Mouse (Mus musculus) lung, embryonic 16.5 days (tissue): ENCODE results near the gene Dennd5b. TPM values are rescaled to one million over a fixed set of nuclear protein-coding genes. Genes with fewer than 3 reads are reported as not detected.
A peak's percentile ranks its signal among the peaks of the same experiment; 100 is the strongest.

Source experiments
- ATAC-seq: fragments of 200-750 bp; cut with Nextera tagmentation; 2 replicates; pipeline ENCODE4 v1.8.0; 2017; ENCODE audit warnings: low read depth, mild to moderate bottlenecking, moderate library complexity
- H3K27ac ChIP-seq: fragments of 300-500 bp; sonication (generic); 2 replicates; pipeline ENCODE4 v1.5.1; 2014; ENCODE audit warnings: mild to moderate bottlenecking, control low read depth, low read length
- H3K27me3 ChIP-seq: fragments of 300-500 bp; sonication (generic); 2 replicates; pipeline ENCODE4 v1.6.1; 2014; ENCODE audit warnings: low read depth, low read length, mixed read lengths; ENCODE audit not compliant: control insufficient read depth, insufficient read depth
- H3K36me3 ChIP-seq: fragments of 300-500 bp; sonication (generic); 2 replicates; pipeline ENCODE4 v1.6.1; 2014; ENCODE audit warnings: low read length; ENCODE audit not compliant: control insufficient read depth, insufficient read depth
- H3K4me1 ChIP-seq: fragments of 300-500 bp; sonication (generic); replicated peaks from 2 replicates; pipeline ENCODE4 v1.6.1; 2014; ENCODE audit warnings: low read length, mixed read lengths; ENCODE audit not compliant: control insufficient read depth, insufficient read depth
- H3K4me2 ChIP-seq: fragments of 300-500 bp; sonication (generic); 2 replicates; pipeline ENCODE4 v1.6.1; 2014; ENCODE audit warnings: low read depth, low read length, control low read depth
- H3K4me3 ChIP-seq: fragments of 300-500 bp; sonication (generic); 2 replicates; pipeline ENCODE4 v1.5.1; 2014; ENCODE audit warnings: mild to moderate bottlenecking, low read length, control low read depth
- H3K9ac ChIP-seq: fragments of 300-500 bp; sonication (generic); 2 replicates; pipeline ENCODE4 v1.6.1; 2014; ENCODE audit warnings: low read length, control low read depth
- H3K9me3 ChIP-seq: fragments of 300-500 bp; sonication (generic); 2 replicates; pipeline ENCODE4 v1.6.1; 2016; ENCODE audit warnings: low read length; ENCODE audit not compliant: control insufficient read depth
- WGBS: fragments of 180-500 bp; shearing (Covaris S2); extraction: QIAGEN DNeasy Blood & Tissue Kit; methylation state at CpG from one replicate; pipeline ENCODE4 v1.1.7; 2014; 5-methylcytosine and 5-hydroxymethylcytosine counted together
- polyA plus RNA-seq: library from polyadenylated mRNA; unstranded; fragments of >200 nt; fragmentation: Nextera tagmentation; extraction: Ambion mirVana; gene quantifications from 2 replicates; pipeline ENCODE4 v1.2.1, GENCODE M21; 2015

Gene Dennd5b
- polyA plus RNA-seq, 1 experiment from 2014 or later, result 5.3 TPM

DNA sequence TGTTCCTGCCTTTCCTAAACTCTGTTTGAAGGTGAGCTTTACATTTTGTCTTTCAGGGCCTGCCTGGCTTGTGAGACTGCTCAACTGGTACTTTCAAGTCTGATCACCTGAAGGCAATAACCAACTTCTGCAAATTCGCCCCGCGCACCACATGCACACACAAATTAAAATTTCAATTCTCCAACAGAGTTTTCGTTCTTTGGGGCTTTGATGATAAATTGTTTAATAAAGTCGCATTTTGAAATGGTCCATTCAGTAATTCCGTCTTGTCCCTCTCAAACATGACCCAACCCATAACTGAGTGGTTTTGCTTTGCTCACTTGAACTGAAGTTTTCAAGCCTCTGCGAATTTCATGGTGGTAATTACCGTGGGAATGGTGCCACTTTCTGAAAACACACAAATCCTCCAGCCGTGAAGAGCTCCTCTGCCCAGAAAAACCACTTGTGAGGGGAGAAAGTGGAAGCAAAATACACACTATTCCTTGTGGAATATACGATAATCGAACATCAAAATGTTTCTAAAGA lies 154.5 kb downstream of the Dennd5b start:
- Histone ChIP-seq H3K36me3 (0 out of 2 replicates have a peak, but pooled peaks cover 2% of the 10 kb centered on the region), H3K9me3 (no peaks in the 10 kb centered on the region), H3K4me1 (peaks cover 8% of the 10 kb centered on the region; the same call in 1 of the 2 replicates), H3K27ac (peak overlapping the region; percentile 92), H3K27me3 (no peaks in the 10 kb centered on the region), H3K4me2 (peak overlapping the region; percentile 87), H3K4me3 (peak overlapping the region; percentile 94), H3K9ac (peak overlapping the region; percentile 78)
- 27% methylated on average over 11 of the region's 11 CpGs for WGBS
- 0 out of 2 replicates have a peak, but pooled peaks have one; percentile 1 for ATAC-seq

DNA sequence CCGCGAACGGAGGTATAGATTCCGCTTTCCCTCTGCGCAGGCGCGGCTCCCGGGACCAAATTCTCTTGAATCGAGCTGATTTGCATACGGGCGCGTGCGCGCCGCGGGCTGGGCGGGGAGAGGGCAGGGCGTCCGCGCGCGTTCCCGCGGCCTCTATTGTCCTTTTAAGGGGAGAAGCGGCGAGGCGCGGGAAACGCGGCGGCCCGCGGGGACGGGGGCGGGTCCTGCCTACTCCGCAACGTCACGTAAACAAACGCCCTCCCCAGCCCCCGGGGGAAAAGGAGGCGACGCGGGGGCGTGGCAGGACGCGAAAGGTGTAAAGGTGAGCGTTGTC lies 155.1 kb downstream of the Dennd5b start, which contains the start of gene Sinhcaf:
Gene Sinhcaf (minus strand): TSS at position 59 of the 334 bp plus-strand sequence.
- no peaks in the 10 kb centered on the region for H3K9me3 ChIP-seq
- WGBS, result under 1% methylated on average over 42 of the region's 47 CpGs

DNA sequence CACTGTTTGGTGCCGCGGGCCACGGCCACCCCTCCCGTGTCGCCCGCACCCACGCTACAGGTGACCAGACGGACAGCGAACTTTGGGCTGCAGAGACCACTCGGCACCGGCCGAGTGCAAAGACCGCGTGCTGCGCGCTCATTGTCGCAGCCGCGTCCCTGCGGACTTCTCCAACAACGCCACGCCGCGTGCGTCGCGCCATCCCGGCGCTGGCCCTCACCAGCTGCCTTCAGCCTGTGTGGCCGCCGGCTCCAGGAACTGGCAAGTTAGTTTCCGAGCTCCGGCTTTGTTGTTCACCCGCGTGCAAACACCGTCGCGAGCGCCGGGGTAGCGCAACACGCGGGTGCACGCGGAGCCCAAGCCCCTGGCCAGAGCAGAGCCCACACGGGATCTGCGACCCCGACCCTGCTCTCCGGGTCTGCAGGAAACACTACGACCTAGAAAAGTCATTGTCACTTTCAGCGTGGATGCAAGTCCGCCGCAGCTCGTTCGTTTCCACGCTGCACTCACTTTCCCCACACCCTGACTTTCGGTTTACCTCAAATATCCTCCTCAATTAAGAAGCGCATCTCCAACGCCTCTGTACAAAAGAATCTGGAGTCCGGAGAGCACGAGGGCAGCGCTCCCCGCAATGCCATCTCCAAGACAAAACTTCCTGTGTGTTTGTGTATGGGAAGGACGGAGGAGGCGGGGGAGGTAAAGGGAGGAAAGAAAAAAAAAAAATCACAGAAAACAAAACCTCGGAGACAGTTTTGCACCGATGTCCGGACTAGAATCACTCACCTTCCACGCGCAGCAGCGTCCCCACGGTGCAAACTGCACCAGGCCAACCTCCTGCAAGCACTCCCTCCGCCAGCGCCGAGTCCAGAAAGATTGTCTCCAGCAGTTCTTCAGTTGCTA lies 155.7 kb downstream of the Dennd5b start:
- no peaks in the 10 kb centered on the region for H3K27me3 ChIP-seq
- 0 out of 2 replicates have a peak, but pooled peaks cover 2% of the 10 kb centered on the region for H3K36me3 ChIP-seq
- peak overlapping the region; percentile 96 for H3K27ac ChIP-seq
- under 1% methylated on average over 75 of the region's 75 CpGs for WGBS
- H3K4me2 ChIP-seq, result peak overlapping the region; percentile 87
- H3K4me1 ChIP-seq, result peaks cover 11% of the 10 kb centered on the region; the same call in 1 of the 2 replicates
- H3K4me3 ChIP-seq, result peak overlapping the region; percentile 94
- no peaks in the 10 kb centered on the region for H3K9me3 ChIP-seq
- peak overlapping the region; percentile 97 for H3K9ac ChIP-seq
- peak; percentile 16 for ATAC-seq

More for the DNA sequence above, 155.1 kb downstream of the Dennd5b start, which contains the start of gene Sinhcaf:
- peak within 1 kb of the TSS; percentile 94 for H3K4me3 ChIP-seq
- no peaks in the 10 kb centered on the region for H3K27me3 ChIP-seq
- H3K9ac ChIP-seq, result peak within 1 kb of the TSS; percentile 97
- H3K4me1 ChIP-seq, result peaks cover 11% of the 10 kb centered on the region; the same call in 1 of the 2 replicates
- peak within 1 kb of the TSS; percentile 87 for H3K4me2 ChIP-seq
- 0 out of 2 replicates have a peak, but pooled peaks cover 2% of the 10 kb centered on the region for H3K36me3 ChIP-seq
- ATAC-seq, result peak; percentile 87
- peak within 1 kb of the TSS; percentile 96 for H3K27ac ChIP-seq

DNA sequence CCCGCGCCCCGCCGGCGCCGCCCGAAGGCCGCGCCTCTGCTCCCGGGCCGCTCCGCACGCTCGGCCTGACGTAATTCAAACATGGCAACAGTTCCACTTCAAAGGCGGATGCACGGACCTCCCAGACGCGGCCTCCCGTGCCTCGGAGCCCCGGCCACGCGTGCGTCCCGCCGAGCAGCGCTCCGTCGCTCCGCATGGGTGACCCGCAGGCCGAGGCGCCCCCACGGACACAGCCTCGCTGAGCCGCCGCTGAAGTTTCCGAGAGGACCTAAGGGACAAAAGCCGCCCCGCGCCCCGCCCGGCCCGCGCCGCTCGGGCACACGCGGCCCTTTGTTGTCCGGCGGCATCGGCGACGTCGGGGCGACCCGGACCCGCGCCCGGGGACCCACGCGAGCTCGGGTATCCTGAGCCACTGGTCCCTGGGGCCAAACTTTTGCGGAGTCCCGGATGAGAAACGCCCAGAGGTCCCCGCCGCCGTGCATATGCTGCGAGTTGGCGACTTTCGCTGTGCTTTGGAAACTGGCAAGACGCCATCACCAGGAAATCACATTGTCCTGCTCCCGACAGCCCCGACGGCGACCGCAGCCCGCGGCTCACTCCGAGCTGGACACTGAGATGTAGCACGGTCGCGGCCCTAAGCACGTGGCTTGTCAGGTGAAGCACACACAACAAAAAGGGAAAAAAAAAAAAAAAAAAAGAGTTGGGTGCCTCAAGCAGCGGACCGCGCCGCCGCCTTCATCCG lies 156.5 kb downstream of the Dennd5b start:
- Histone ChIP-seq H3K4me1 (peaks cover 14% of the 10 kb centered on the region; the same call in 1 of the 2 replicates), H3K27ac (peak overlapping the region; percentile 96), H3K27me3 (no peaks in the 10 kb centered on the region), H3K36me3 (0 out of 2 replicates have a peak, but pooled peaks cover 2% of the 10 kb centered on the region), H3K4me3 (peak overlapping the region; percentile 94), H3K9me3 (no peaks in the 10 kb centered on the region), H3K9ac (peak overlapping the region; percentile 97), H3K4me2 (peak overlapping the region; percentile 87)
- ATAC-seq, result peak; percentile 70
- under 1% methylated on average over 89 of the region's 92 CpGs for WGBS

DNA sequence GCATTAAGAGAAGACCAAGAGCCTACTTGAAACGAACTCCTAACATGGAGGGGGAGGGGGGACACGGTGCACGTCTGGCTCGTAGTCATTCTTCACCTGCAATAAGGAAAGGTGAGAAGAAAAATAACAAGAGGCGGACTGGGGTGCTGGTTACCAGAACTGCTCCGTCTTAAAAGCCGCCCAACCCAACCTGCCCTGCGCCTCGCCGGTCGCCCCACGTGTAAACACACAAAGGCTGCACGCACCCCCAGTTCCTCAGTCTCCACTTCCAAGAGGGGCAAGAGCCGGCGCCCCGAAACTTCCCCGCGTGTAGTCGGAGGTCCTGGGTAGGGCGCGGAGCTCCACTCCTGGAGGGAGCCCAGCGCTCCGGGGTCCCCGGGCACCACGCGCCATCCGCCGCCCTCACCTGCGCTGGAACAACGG lies 157.1 kb downstream of the Dennd5b start:
- no peak; the same call in none of the 2 replicates for ATAC-seq

DNA sequence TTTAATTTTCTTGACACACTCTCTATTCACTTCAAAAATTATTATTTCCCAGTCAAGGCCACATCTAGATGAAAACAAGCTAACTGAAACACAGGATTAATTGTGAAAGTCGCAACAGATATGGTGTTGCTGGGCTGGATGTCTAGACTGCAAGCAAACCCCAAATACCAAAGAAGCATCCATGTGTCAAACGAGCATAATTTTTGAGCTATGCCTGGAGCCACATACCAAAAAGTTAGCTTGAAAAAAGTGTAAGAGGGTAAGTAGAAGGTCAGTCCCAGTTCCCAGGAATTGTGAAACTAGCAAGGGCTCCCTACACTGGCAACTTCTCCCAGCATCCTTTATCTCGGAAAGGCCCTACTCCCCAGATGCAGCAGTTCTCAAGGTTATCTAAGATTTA lies 157.8 kb downstream of the Dennd5b start:
- H3K9ac ChIP-seq, result peak overlapping the region; percentile 97
- no peak for ATAC-seq
- H3K4me3 ChIP-seq, result peak overlapping the region; percentile 94
- no peaks in the 10 kb centered on the region for H3K27me3 ChIP-seq
- WGBS, result 12% methylated on average over 3 of the region's 3 CpGs
- H3K9me3 ChIP-seq, result no peaks in the 10 kb centered on the region
- peak overlapping the region; percentile 87 for H3K4me2 ChIP-seq
- H3K27ac ChIP-seq, result peak overlapping the region; percentile 96
- 0 out of 2 replicates have a peak, but pooled peaks cover 2% of the 10 kb centered on the region for H3K36me3 ChIP-seq
- peaks cover 14% of the 10 kb centered on the region; the same call in 1 of the 2 replicates for H3K4me1 ChIP-seq

More for the DNA sequence above, 157.1 kb downstream of the Dennd5b start:
- Histone ChIP-seq H3K4me3 (peak overlapping the region; percentile 94), H3K9me3 (no peaks in the 10 kb centered on the region), H3K27ac (peak overlapping the region; percentile 96), H3K9ac (peak overlapping the region; percentile 97), H3K36me3 (0 out of 2 replicates have a peak, but pooled peaks cover 2% of the 10 kb centered on the region), H3K27me3 (no peaks in the 10 kb centered on the region), H3K4me2 (peak overlapping the region; percentile 87), H3K4me1 (peaks cover 14% of the 10 kb centered on the region; the same call in 1 of the 2 replicates)
- WGBS, result 0% methylated on average over 21 of the region's 30 CpGs

DNA sequence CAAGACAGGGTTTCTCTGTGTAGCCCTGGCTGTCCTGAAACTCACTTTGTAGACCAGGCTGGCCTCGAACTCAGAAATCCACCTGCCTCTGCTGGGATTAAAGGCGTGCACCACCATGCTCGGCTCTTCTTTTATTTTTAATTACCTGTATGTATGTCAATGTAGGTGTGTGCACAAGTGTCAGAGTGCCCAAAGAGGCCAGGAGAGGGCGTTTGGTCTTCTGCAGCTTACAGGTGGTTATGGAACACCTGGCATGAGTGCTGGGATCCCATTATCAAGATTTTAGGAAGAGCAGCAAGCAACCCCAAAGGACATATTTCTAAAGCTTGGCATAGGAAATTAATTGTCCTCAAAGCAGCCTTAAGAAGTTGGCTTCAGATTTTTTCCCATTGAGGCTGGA lies 159.1 kb downstream of the Dennd5b start:
- Histone ChIP-seq H3K36me3 (0 out of 2 replicates have a peak, but pooled peaks cover 2% of the 10 kb centered on the region), H3K9ac (no peak overlapping the region), H3K9me3 (no peaks in the 10 kb centered on the region), H3K4me2 (no peak overlapping the region), H3K4me3 (no peak overlapping the region), H3K4me1 (peaks cover 16% of the 10 kb centered on the region; the same call in 1 of the 2 replicates), H3K27ac (no peak overlapping the region), H3K27me3 (no peaks in the 10 kb centered on the region)
- 67% methylated on average over 4 of the region's 4 CpGs for WGBS
- ATAC-seq, result no peak

DNA sequence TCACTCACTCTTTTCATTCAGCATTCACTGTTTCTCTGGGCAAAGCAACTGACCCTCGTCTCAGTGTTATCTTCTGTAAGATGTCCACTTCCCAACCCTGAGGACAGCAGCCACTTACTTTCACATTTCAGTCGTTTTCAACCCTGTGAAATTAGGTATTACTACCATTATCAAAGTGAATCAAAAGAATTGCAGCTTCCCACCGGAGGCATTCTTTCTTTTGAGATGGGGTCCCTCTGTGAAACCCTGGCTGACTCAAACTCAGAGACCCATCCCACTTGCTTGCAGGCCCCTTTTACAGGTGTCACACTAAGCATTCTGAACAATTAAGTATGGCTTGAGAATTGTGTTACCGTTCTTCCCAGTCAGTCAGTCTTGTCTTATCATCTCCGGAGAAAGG lies 159.6 kb downstream of the Dennd5b start:
- Histone ChIP-seq H3K36me3 (0 out of 2 replicates have a peak, but pooled peaks cover 2% of the 10 kb centered on the region), H3K4me1 (peaks cover 16% of the 10 kb centered on the region; the same call in 1 of the 2 replicates), H3K27ac (no peak overlapping the region), H3K9me3 (no peaks in the 10 kb centered on the region), H3K9ac (no peak overlapping the region), H3K4me2 (no peak overlapping the region), H3K4me3 (no peak overlapping the region), H3K27me3 (no peaks in the 10 kb centered on the region)
- no peak for ATAC-seq
- WGBS, result 51% methylated on average over 5 of the region's 5 CpGs
